Mouse (Mus musculus) heart, postnatal 25 days (tissue): ENCODE results near the gene Hcn4. TPM values are rescaled to one million over a fixed set of nuclear protein-coding genes. Genes with fewer than 3 reads are reported as not detected.

ENCODE experiments used
- DNase-seq: peaks from one replicate; pipeline ENCODE4 v3.0.0; 2022; ENCODE audit warnings: low spot score
- intact Hi-C: fragments of 180-260 bp; cut with DNase I; formaldehyde crosslinking; loops from one replicate; pipeline ENCODE4 v1.15.1; 2025
- total RNA-seq, 2 experiments: library from RNA; stranded (reverse); gene quantifications; 2 replicates each; pipeline ENCODE4 v1.2.3; 2021

Gene Hcn4
- total RNA-seq = 1 to 10 TPM; 6.5 to 7.0 TPM

DNA sequence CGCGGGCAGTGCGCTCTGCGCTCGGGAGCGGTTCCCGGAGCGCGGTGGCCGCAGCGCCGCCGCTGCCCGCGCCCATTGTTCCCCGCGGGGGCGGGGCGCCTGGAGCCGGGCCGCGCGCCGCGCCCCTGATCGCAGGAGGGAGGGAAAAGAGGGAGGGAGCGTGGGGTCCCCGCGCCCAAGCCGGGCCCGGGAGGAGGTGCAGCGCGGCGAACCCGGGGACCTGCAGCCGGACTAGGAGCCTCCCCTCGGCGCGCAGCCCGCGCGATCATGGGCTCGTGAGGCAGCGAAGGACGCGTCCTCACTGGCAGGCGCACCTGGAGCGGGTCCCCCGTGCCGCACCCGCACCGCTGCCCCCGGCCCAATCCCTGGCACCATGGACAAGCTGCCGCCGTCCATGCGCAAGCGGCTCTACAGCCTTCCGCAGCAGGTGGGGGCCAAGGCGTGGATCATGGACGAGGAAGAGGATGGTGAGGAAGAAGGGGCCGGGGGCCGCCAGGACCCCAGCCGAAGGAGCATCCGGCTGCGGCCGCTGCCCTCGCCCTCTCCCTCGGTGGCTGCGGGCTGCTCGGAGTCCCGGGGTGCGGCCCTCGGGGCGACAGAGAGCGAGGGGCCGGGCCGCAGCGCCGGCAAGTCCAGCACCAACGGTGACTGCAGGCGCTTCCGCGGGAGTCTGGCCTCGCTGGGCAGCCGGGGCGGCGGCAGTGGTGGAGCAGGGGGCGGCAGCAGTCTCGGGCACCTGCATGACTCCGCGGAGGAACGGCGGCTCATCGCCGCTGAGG, at the start of gene Hcn4:
Gene Hcn4, plus strand, starts transcription at position 274 of the 779 bp plus-strand sequence.
- DNase-seq = no peak
- intact Hi-C loops = no loop called here

DNA sequence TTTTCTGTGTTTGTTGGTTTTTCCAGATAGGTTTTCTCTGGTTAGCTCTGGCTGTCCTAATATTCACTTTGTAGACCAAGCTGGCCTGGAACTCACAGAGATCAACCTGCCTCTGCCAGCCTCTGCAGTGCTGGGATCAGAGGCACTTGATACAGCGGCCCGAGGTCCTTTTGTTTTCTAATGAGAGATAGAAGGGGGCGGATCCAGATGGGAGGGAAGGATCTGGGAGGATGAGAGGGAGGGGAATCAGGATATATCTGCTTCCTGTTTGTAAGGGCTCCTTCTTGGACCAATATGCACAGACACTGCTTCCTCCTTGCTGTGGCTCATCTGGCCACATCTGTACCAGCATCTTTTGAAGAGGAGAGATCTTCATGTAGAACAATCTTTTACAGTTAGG, 48.5 kb upstream of the Hcn4 start:
- DNase-seq = no peak
- intact Hi-C loops = loop anchor here (10.0 kb wide), 1 partner anchor 100 kb away; no protein-coding TSS in a partner anchor

DNA sequence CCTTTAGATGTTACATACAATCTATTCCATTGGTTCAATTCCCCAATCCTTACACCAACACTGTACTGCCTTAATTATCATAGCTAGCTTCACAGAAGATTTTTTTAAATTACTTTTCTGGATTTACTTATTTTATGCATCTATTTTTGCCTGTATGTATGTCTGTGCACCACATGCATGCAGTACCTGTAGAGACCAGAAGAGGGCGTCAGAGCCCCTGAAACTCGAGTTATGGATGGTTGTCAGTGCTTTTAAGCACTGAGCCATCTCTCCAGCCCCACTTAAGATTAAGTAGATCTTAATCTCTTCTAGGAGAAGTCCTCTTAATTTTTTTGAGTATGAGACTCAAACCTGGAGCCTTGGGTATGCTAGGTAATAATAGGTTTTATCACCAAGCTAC, 47.8 kb upstream of the Hcn4 start:
- no peak for DNase-seq
- intact Hi-C loops = loop anchor here (10.0 kb wide), 1 partner anchor 99 kb away; no protein-coding TSS in a partner anchor

DNA sequence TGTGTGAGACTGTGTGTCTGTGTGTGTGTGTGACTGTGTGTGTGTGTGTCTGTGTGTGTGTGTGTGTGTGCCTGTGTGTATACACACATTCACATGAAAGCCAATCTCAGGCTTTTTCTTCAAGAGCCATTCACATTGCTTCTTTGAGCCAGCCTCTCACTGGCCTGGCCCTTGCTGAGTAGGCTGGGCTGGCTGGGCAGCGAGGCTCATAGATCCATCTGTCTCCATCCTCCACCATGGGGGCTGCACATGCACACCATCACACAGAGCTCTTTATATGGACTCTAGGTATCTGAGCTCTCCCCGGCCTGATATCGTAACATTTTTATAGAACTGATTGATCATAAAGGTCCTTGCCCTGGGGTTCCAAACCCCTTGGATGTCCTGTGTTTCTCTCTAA, 33.7 kb upstream of the Hcn4 start:
- intact Hi-C loops = no loop called here
- DNase-seq = no peak

DNA sequence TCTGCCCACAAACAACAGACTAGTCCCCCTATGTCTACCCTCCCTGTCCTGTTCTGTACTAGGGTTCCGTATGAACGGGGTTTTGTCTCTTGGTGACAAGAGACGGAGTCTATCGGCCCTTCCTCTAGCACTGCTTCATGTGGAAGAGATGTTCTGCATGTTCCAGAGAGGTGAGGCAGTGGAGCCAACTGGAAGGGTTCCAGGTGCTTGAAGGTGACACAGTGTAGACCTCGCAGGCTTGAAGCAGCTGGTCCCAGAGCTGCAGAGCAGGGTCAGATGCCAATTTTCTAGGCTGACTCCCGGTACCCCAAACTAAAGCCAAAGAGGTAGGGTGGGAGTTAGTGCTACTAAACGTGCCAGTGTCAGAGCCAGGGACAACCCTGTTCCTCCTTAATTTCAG, 25.1 kb upstream of the Hcn4 start:
- no peak for DNase-seq
- intact Hi-C loops = no loop called here

DNA sequence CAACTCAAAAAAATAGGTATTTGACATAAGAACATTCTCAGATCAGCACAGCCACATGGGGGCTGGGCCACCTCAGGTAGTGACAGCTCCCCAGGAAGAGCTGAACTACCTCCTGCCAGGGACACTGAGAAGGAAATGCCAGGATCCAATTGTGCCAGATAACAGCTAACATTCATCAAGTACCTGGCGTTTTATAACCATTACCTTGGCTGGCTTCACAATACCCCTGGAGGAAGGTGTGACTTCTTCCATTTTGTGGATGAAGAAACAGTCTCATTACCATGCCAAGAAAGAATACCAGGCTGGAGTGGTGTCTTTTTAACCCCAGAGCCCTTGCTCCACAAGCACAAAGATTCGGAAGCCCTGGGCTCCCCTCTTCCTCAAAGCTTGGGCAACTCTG, 21.8 kb upstream of the Hcn4 start:
- intact Hi-C loops = no loop called here
- no peak for DNase-seq

DNA sequence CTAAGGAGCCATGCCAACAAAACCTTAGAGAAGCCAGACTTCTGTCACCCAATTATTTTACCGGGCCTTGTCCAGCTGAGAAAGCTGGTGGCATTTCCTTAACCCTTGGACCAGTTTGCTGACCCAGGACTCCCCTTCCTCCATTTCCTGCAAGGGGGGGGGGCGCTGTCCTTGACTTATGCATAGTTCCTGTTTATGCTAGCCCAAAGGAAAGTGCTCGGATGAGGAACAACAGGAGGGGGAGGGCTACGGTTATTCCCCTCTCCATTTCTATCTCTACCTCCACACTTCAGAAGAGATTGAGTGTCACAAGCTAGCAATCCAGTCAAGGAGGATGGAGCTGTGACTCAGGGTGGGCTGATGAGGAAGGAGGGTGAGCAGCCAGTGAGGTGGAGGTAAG, 20.9 kb upstream of the Hcn4 start:
- DNase-seq = no peak

DNA sequence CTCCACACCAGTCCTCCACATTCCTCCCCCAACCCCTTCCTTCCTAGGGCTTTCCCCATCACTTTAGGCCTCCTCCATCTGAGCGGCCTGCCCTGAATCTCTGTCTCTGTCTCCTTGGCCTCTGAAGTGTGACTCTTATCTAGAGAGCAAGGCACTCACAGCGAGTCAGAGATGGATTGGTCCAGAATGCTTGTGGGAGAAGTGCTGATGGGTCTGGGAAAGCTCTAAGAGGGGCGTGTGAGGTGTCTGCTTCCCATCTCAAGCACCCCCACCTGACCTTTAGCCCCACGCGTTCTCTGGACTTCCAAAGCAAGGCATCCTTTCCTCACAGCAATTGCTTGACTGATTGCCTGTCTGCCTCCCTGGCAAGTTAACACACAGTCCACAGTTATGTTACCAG, 20.4 kb upstream of the Hcn4 start:
- intact Hi-C loops = no loop called here
- DNase-seq = no peak

More for the DNA sequence above, 20.9 kb upstream of the Hcn4 start:
- intact Hi-C loops = no loop called here

DNA sequence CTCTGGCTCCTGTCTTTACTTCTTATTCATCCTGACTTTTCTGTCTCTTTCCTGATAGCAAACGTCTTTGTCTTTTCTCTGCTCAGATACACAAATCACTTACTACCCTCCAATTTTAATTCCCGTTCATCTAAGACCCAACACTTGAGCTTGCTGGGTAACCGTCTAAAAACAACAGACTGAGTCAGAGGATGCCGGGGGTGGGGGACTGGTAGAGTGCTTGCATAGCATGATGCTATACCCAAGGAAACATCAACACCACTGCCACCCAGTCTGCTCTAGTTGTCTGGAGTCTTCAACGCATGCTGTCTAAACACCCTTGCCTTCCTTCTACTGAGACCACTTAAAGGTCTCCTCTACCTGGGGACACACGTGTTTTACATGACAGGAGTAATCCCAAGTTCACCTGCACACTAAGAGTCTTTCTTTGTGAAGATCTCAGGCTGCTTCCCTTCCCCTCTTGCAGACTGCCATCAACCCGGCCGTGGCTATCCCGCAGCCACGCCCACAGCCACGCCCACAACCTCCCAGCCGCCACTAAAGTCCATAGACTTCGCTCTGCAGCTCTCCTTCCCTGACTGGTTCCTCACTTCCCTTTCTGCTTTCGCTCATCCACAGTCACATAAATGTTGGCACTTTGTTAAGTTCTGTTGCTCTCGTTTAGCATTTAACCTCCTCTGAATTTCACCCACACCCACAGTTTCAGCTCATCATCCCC, 17.5 kb upstream of the Hcn4 start:
- intact Hi-C loops = no loop called here
- no peak for DNase-seq

DNA sequence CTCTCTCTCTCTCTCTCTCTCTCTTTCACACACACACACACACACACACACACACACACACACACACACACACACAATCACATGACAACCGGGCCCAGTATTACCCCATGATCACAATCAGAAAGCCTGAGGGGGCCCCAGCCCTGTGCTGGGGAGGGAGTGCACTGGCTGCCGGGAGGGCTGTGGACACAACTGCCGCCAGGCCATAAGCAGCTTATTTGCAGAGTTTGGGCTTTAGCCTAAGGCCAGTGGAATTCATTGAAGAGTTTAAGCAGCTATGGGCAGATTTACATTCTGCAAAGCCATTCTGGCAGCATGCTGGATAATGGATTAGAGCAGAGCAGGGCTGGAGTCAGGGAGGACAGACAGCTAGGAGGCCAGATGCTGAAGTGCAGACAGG, 12.0 kb upstream of the Hcn4 start:
- DNase-seq = no peak
- intact Hi-C loops = no loop called here

DNA sequence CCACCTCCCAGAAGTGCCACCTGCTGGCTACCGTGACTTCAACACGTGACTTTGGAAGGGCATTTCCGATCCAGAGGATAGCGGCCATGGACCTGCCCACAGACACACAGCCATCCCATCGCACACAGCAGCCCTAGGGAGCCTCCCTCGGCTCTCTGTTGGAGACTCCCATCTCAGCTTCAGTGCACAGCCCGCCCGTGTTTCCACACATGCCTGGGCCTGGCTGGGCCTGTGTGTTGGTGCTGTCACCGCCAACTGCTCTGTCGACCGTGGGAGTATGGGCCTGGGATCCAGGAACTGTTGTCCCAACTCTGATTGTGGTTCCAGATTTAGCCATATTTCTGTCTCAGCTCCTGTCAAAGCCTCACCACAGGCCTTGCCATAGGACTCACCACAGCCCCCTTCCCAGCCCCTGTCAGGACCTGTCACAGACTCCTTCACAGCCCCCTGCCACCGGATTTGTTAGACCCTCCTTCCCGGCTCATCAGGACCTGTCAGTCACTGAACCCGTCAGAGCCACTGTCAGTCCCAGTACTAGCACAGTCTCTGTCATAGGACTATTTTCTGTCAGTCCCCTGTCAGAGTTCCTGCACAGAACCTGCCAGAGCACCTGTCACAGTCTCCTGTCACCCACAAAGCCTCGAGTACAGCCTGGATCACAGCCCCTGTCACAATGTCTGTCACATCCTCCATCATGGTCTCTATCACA, 7.5 kb upstream of the Hcn4 start:
- no peak for DNase-seq
- intact Hi-C loops = no loop called here

DNA sequence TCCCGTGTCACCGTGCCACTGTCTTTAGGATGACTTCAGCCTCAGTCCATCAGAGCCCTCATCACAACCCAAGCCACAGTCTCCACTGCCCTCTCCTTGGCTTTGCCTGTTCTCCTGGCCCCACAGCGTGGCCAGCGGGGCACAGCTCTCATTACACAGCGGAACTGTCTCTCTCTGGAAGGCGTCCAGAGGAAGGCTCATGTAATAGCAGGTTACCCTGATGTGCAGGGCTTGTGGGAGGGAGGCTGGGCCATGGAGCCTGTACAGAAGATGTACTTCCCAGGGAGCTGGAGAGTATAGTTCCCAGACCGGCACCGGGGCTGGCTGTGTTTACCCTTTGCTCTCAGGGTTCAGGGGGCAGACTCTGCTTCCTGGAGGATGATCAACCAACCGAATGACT, 6.8 kb upstream of the Hcn4 start:
- no peak for DNase-seq
- intact Hi-C loops = no loop called here

DNA sequence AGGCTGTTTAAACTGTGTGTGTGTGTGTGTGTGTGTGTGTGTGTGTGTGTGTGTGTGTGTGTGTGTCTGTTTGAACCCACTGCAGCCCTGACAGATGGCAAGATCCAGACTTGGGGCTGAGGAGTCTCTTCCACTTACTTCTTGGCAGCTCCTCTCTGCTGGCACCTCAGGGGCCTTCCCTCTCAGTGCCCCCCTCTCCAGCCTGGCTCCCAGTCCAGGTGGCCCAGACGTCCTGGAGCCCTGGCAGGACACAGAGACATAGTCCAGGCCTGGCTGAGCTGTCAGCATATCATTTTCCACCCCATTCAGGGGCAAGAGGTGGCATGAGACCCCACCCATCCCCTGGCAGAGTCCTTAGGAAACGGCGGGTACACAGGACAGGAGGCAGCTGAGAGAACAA, 5.5 kb upstream of the Hcn4 start:
- intact Hi-C loops = no loop called here
- DNase-seq = peak; percentile 31

DNA sequence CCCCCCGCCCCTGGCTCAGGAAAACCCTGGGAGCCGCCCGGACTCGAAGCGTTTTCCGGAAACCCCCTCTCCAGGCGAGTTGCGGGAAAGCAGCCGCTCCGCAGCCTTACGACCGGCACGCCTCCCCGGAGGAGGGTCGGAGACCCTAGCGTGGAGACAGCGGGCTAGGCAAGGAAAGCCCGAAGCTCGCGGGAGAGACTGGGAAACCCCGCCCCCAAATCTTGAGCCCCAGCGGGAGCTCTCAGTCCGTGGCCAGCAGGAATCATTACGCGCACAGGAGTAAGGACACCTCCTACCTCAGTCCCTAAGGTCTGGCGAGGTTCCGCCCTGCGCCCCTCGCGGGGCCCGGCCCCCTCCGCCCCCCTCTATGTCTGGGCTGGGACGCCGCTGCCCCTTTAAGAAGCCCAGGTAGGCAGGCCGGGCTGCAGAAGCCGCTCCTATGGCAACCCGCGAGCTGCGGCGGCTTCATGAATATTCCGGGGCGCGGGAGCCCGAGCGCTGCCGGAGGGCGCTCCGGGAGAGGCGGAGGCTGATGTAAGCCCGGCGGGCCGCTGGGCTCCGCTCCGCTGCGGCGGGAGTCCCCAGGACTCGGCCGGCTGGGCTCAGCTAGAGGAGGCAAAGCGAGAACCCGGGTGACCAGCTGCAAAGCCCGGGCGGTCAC, 651 bp upstream of the Hcn4 start:
- intact Hi-C loops = no loop called here
- DNase-seq = no peak

DNA sequence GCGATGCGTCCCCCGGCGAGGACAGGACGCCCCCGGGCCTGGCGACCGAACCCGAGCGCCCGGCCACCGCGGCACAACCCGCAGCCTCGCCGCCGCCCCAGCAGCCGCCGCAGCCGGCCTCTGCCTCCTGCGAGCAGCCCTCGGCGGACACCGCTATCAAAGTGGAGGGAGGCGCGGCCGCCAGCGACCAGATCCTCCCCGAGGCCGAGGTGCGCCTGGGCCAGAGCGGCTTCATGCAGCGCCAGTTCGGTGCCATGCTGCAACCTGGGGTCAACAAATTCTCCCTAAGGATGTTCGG, 655 bp downstream of the Hcn4 start:
- intact Hi-C loops = no loop called here
- no peak for DNase-seq

DNA sequence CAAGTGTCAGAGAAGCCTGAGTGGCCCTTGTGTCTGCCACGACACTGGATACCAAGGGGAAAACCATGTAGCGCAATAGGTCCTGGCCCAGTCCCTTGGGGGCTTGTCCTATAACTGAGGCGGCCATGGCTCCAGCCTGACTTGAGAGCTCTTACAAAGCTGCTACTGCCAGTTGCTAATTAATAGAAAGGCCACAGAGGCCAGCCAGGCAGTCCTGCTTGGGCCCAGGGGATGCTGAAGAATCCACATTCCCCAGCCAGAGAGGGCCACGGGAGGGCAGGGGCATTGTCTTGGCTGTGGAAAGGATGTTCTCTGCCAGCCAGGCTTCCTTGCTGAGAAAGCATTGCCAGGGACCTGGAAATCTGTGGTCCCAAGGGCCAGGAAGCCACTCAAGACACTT, 6.4 kb downstream of the Hcn4 start:
- no peak for DNase-seq
- intact Hi-C loops = no loop called here

DNA sequence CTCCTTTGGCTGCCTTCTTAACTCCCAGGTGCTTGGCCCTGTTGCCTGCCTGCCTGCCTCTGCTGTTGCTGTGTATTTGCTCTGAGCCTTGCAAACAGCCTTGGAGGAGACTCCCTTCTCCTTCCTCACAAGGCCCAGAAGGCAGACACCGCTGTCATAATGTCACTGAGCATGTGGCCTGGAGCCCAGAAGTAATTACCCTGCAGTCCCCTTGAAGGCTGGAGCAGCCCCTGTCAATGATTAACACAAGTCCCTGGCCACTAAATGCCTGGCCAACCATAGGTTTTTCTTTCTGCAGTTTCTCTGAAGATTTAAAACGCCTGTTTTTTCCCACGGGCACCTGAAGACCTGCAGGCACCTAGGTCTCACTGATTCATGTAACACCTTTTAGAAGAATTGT, 9.7 kb downstream of the Hcn4 start:
- intact Hi-C loops = no loop called here
- DNase-seq = no peak

DNA sequence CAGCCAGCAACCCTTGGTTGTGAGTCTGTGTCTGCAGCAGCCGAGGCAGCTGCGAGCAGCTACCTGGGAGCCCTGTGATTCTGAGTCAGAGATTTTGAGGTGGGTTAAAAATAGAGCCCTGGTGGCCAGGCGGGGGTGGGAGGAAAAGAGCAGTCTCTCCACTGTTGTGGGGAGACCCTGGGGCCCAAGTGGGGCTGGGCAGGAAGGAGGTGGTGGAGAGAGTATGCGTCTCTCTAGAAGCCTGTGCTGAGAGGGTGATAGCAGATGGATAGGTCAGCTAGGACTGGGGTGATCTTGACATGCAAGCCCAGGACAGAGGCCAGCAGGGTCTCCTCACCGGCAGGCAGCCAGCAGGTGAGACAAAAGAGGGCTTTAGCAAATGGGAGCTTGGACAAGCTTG, 14.0 kb downstream of the Hcn4 start:
- intact Hi-C loops = no loop called here
- DNase-seq = no peak

DNA sequence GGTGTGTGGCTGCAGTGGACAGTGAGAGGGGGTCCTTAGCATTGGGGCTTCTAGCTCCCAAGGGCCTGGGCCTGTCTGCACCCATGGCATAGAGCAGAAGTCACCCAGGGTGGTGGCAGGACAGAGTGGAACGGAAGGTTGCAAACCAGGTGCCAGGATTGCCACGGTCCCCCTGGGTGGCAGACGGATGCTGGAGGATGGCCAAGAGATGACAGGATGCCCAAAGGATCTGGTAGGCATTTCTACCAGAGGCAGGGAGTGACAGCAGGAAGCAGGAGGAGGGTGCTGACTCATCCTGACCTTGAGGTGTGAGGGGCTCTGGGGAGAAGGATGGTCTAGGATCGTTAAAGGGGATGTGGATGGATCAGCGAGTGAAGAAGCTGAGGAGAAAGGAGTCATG, 15.3 kb downstream of the Hcn4 start:
- no peak for DNase-seq
- intact Hi-C loops = no loop called here

DNA sequence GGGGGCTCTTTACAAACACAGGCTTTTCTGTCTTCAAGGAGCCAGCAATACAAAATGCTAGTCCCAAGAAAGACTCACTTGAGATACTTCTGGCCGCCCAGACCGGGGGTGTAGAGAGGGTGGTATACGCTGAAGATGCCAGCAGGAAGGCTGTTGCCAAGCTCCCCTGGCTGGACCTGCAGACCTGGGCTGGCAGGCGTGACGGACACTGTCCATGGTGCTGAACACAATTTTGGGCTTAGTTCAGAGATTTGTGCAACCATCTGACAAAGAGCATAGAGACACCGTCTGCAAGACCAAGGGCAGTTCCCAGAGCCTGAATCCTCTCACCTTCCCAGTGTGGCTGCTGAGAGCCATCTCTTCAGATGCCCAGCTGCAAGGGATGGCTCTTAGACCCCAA, 18.4 kb downstream of the Hcn4 start:
- DNase-seq = no peak
- intact Hi-C loops = no loop called here

DNA sequence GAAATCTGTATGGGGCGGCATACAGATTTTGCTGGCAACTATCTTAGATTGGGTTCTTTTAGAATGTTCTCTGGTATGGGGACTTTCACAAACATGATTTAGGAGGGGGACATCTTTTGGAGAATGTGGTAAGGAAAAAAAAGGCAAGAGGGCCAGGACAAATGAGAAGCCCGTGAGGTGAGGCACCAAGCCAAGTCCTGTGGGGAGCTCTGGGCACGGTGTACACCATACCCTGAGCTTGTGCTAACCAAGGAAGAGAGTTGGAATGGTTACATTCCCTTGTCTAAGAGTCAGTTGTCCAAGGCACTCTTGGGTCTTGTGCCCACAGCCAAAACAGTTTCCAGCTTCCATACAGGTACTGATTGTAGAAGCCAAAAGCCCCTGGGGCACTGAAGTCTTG, 21.4 kb downstream of the Hcn4 start:
- intact Hi-C loops = no loop called here
- no peak for DNase-seq
